Mouse (Mus musculus): Measurements from ENCODE around the gene Schip1. TPM values are rescaled to one million over a fixed set of nuclear protein-coding genes. Genes with fewer than 3 reads are reported as not detected.

Gene Schip1
- polyA plus RNA-seq, 2 experiments = 1.1 to 1.6 TPM

- peak overlapping the region; percentile 49 to 58 for H3K4me3 ChIP-seq (ENCODE audit: insufficient read depth in 1 of 2, low read depth in 2 of 2, low read length in 2 of 2)
- no peaks in the 10 kb centered on the region for H3K9me3 ChIP-seq (ENCODE audit: control insufficient read depth, low read length)
- peak overlapping the region; percentile 73 for H3K4me2 ChIP-seq (ENCODE audit: low read depth)
- 1% methylated on average over 32 of the region's 38 CpGs for WGBS (ENCODE audit: insufficient replicate concordance)
- peaks cover 38% of the 10 kb centered on the region for H3K27me3 ChIP-seq (ENCODE audit: control insufficient read depth, insufficient read depth, low read length)
- H3K36me3 ChIP-seq (replicated peaks; ENCODE audit: control insufficient read depth, insufficient read depth, low read depth) = no peaks in the 10 kb centered on the region
- TF ChIP-seq EP300 (IDR thresholded peaks at IDR 0.05; ENCODE audit: low read depth) (no peak), CTCF (IDR thresholded peaks at IDR 0.05; ENCODE audit: low read depth) (no peak)
- H3K27ac ChIP-seq = no peak overlapping the region
- H3K4me1 ChIP-seq (replicated peaks; ENCODE audit: control insufficient read depth in 2 of 2, insufficient read depth in 2 of 2, low read length in 1 of 2) = peaks cover 12 to 26% of the 10 kb centered on the region in 2 experiments; a peak in 3 of 4 replicates
- ATAC-seq (ENCODE audit: insufficient read depth) (no peak), DNase-seq (ENCODE audit: low read depth in 3 of 3, low spot score in 3 of 3) (no peak)
- no peak overlapping the region for H3K9ac ChIP-seq (replicated peaks)
Measured at GRCm38 (mm10) chr3:68495096-68495735, 430.6 kb downstream of the Schip1 start.

- Histone ChIP-seq H3K36me3 (replicated peaks; ENCODE audit: control insufficient read depth, insufficient read depth, low read depth) (no peaks in the 10 kb centered on the region), H3K9ac (replicated peaks) (no peak overlapping the region), H3K4me2 (ENCODE audit: low read depth) (peak overlapping the region; percentile 73), H3K4me3 (ENCODE audit: insufficient read depth in 1 of 2, low read depth in 2 of 2, low read length in 2 of 2) (peak overlapping the region in 1 of 2 experiments; percentile 58; a peak in 2 of 4 replicates), H3K27ac (no peak overlapping the region), H3K4me1 (replicated peaks; ENCODE audit: control insufficient read depth in 2 of 2, insufficient read depth in 2 of 2, low read length in 1 of 2) (peaks cover 12 to 29% of the 10 kb centered on the region in 2 experiments; a peak in 3 of 4 replicates), H3K9me3 (ENCODE audit: control insufficient read depth, low read length) (no peaks in the 10 kb centered on the region), H3K27me3 (ENCODE audit: control insufficient read depth, insufficient read depth, low read length) (peaks cover 38% of the 10 kb centered on the region)
- ATAC-seq (ENCODE audit: insufficient read depth) = no peak
- no peak for DNase-seq (ENCODE audit: low read depth in 3 of 3, low spot score in 3 of 3)
- 7% methylated on average over 9 of the region's 9 CpGs for WGBS (ENCODE audit: insufficient replicate concordance)
- TF ChIP-seq CTCF (IDR thresholded peaks at IDR 0.05; ENCODE audit: low read depth) = no peak
- TF ChIP-seq EP300 (IDR thresholded peaks at IDR 0.05; ENCODE audit: low read depth) = no peak
Measured at GRCm38 (mm10) chr3:68495736-68496242, 431.2 kb downstream of the Schip1 start.

DNA sequence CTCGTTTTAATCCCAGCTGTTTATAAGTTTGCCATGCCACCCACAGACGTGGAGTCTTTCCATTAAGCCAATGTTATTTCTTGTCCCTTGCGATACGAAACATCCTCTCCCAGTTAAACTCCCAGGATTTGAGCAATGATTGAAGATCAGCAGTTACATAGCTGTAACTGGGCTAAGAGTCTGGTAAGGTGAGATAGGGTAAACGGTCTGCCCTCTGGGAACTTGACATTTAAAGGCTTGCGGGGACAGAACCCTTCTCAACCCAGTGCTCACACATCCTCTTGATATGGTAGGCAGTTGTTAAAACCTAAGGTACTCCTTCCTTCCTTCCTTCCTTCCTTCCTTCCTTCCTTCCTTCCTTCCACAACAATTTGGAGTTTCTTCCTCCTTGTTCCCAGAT is 431.9 kb downstream of the Schip1 start:
- Histone ChIP-seq H3K9ac (replicated peaks) (no peak overlapping the region), H3K27ac (no peak overlapping the region), H3K4me3 (ENCODE audit: insufficient read depth in 1 of 2, low read depth in 2 of 2, low read length in 2 of 2) (no peak overlapping the region), H3K27me3 (ENCODE audit: control insufficient read depth, insufficient read depth, low read length) (peaks cover 38% of the 10 kb centered on the region), H3K9me3 (ENCODE audit: control insufficient read depth, low read length) (no peaks in the 10 kb centered on the region), H3K36me3 (replicated peaks; ENCODE audit: control insufficient read depth, insufficient read depth, low read depth) (no peaks in the 10 kb centered on the region), H3K4me1 (replicated peaks; ENCODE audit: control insufficient read depth in 2 of 2, insufficient read depth in 2 of 2, low read length in 1 of 2) (peaks cover 12 to 29% of the 10 kb centered on the region in 2 experiments; a peak in 3 of 4 replicates), H3K4me2 (ENCODE audit: low read depth) (no peak overlapping the region)
- ATAC-seq (ENCODE audit: insufficient read depth) (no peak), DNase-seq (ENCODE audit: low read depth in 3 of 3, low spot score in 3 of 3) (no peak)
- peak; percentile 55 for TF ChIP-seq EP300 (IDR thresholded peaks at IDR 0.05; ENCODE audit: low read depth)
- no peak for TF ChIP-seq CTCF (IDR thresholded peaks at IDR 0.05; ENCODE audit: low read depth)
- WGBS (ENCODE audit: insufficient replicate concordance) = 22% methylated on average over 6 of the region's 6 CpGs

GRCm38 (mm10) chr3:68499532-68500152 is 435.0 kb downstream of the Schip1 start:
- no peak overlapping the region for H3K27ac ChIP-seq
- no peaks in the 10 kb centered on the region for H3K9me3 ChIP-seq (ENCODE audit: control insufficient read depth, low read length)
- DNase-seq (ENCODE audit: low read depth in 3 of 3, low spot score in 3 of 3) (peak; percentile 41 to 60 (median 50)), ATAC-seq (ENCODE audit: insufficient read depth) (peak; percentile 90)
- H3K4me1 ChIP-seq (replicated peaks; ENCODE audit: control insufficient read depth in 2 of 2, insufficient read depth in 2 of 2, low read length in 1 of 2) = peaks cover 12 to 25% of the 10 kb centered on the region in 2 experiments; a peak in 3 of 4 replicates
- no peak overlapping the region for H3K9ac ChIP-seq (replicated peaks)
- H3K4me2 ChIP-seq (ENCODE audit: low read depth) = peak overlapping the region; percentile 46
- no peak overlapping the region for H3K4me3 ChIP-seq (ENCODE audit: insufficient read depth in 1 of 2, low read depth in 2 of 2, low read length in 2 of 2)
- 16% methylated on average over 6 of the region's 6 CpGs for WGBS (ENCODE audit: insufficient replicate concordance)
- TF ChIP-seq CTCF (IDR thresholded peaks at IDR 0.05; ENCODE audit: low read depth) (no peak), EP300 (IDR thresholded peaks at IDR 0.05; ENCODE audit: low read depth) (peak; percentile 89)
- no peaks in the 10 kb centered on the region for H3K36me3 ChIP-seq (replicated peaks; ENCODE audit: control insufficient read depth, insufficient read depth, low read depth)
- peaks cover 15% of the 10 kb centered on the region for H3K27me3 ChIP-seq (ENCODE audit: control insufficient read depth, insufficient read depth, low read length)

DNA sequence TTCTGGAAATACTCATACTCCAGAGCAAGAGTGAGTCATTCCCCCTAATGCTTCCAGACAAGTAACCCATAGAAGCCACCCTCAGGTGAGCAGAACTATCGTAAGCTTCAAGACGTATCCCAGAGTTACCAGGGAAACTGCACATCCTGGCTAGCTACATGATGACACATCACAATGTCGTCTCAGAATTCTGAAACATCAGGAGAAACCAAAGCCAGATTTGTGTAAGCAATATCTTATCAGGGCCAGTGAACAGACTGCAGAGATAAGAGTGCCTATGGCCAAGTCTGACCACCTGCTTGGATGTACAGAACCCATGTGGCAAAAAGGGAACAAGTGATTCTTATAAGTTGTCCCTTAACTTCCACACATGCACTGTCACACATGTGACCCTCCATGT is 440.2 kb downstream of the Schip1 start:
- H3K27ac ChIP-seq = no peak overlapping the region
- H3K4me1 ChIP-seq (replicated peaks; ENCODE audit: control insufficient read depth in 2 of 2, insufficient read depth in 2 of 2, low read length in 1 of 2) = peaks cover 6 to 28% of the 10 kb centered on the region in 2 experiments; a peak in 3 of 4 replicates
- 62% methylated on average over 3 of the region's 3 CpGs for WGBS (ENCODE audit: insufficient replicate concordance)
- ATAC-seq (ENCODE audit: insufficient read depth) (no peak), DNase-seq (ENCODE audit: low read depth in 3 of 3, low spot score in 3 of 3) (no peak)
- H3K9ac ChIP-seq (replicated peaks) = no peak overlapping the region
- H3K27me3 ChIP-seq (ENCODE audit: control insufficient read depth, insufficient read depth, low read length) = no peaks in the 10 kb centered on the region
- H3K36me3 ChIP-seq (replicated peaks; ENCODE audit: control insufficient read depth, insufficient read depth, low read depth) = no peaks in the 10 kb centered on the region
- TF ChIP-seq CTCF (IDR thresholded peaks at IDR 0.05; ENCODE audit: low read depth) (no peak), EP300 (IDR thresholded peaks at IDR 0.05; ENCODE audit: low read depth) (no peak)
- no peak overlapping the region for H3K4me3 ChIP-seq (ENCODE audit: insufficient read depth in 1 of 2, low read depth in 2 of 2, low read length in 2 of 2)
- H3K4me2 ChIP-seq (ENCODE audit: low read depth) = no peak overlapping the region
- H3K9me3 ChIP-seq (ENCODE audit: control insufficient read depth, low read length) = no peaks in the 10 kb centered on the region
